Mouse (Mus musculus) activated CD4-positive, CD25-positive, alpha-beta regulatory T cell, adult 4 months (primary cell): ENCODE measurements around the gene Scpep1. TPM values are rescaled to one million over a fixed set of nuclear protein-coding genes. Genes with fewer than 3 reads are reported as not detected.
"Not testable (repeated sequence)": the region's sequence is repeated elsewhere in the genome, so short reads cannot be mapped to it uniquely, and the experiment has no call there.

Experiments
- ATAC-seq: one replicate; pipeline ENCODE4 v1.8.0; 2017
- polyA plus RNA-seq, 2 experiments: library from polyadenylated mRNA; unstranded; fragments of 100-300 nt; shearing (Covaris generic); gene quantifications; one replicate each; pipeline ENCODE4 v1.2.1; 2017

Gene Scpep1
- polyA plus RNA-seq, 2 experiments from 2014 or later = 24.0 to 33.4 TPM

GRCm38 (mm10) chr11:88909388-88910036 lies 45.8 kb downstream of the Scpep1 start:
- no peak for ATAC-seq

GRCm38 (mm10) chr11:88908557-88909211 lies 46.6 kb downstream of the Scpep1 start:
- no peak for ATAC-seq

DNA sequence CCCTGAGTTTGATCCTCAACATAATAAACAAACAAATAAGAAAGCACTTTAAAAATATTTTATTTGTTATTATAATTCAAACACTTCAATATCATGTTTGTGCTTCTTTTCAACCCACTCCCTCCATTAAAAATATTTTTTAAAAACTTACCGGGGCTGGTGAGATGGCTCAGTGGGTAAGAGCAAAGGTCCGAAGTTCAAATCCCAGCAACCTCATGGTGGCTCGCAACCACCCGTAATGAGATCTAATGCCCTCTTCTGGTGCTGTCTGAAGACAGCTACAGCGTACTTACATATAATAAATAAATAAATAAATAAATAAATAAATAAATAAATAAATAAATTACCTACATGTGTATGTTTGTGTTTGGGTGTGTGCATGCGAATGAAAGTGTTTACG lies 47.4 kb downstream of the Scpep1 start:
- ATAC-seq = no peak

GRCm38 (mm10) chr11:88905621-88906020 lies 49.6 kb downstream of the Scpep1 start:
- no peak for ATAC-seq

DNA sequence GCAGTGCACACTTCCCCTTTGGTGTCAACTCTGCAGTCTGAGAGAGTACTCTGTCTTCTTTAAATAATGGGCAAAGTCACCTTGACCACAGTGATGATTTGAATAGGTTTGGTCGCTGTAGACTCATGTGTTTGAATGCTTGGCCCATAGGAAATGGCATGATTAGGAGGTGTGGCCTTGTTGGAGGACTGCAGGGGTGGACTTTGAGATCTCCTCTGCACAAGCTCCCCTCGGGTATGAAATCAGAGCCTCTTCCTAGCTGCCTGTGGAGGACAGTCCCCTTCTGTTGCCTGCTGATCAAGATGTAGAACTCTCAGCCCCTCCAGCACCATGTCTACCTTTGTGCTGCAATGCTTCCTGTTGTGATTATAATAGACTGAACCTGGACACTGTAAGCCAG lies 51.2 kb downstream of the Scpep1 start:
- no peak for ATAC-seq

- no peak for ATAC-seq
These were observed 52.5 kb downstream of the Scpep1 start for GRCm38 (mm10) chr11:88902762-88903161.

DNA sequence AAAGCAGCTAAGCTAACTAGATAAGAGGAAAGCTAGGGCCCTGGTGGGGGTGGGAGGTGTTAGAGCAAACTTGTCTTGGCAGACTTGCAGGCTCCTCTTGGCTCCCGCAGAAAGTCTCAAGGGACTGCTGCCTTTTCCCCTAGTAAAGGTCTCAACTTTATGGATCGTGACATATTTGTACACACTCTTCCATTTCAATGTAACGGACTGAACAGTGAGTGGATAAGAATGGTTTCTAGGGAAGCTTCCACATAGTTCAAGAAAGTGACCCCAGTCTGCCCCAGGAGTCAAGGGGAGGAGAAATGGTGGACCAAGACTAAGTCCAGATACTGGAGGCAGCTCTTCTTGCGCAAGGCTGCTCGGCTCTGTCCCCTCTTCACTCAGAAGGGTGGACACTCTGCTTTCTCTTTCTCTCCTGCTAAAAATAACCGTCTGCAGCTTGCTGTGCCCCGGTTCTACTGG lies 53.9 kb downstream of the Scpep1 start:
- ATAC-seq = no peak

DNA sequence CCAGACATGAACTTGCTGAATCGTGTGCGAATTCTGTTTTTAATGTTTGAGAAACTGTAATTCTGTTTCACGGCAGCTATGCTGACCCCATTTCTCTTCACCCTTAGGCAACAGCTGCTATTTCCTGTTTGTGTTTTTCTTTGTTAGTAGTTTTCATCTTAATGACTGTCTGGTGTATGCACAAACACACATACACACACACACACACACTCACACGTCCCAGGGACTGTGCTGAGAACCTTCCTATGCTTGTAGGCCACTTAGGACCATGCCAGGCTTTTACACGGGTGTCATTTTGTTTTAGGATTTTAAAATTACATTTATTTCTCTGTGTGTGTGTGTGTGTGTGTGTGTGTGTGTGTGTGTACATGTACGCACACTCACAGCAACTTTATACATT lies 55.7 kb downstream of the Scpep1 start:
- ATAC-seq = no peak

GRCm38 (mm10) chr11:88898380-88898763 lies 56.9 kb downstream of the Scpep1 start:
- ATAC-seq = no peak

DNA sequence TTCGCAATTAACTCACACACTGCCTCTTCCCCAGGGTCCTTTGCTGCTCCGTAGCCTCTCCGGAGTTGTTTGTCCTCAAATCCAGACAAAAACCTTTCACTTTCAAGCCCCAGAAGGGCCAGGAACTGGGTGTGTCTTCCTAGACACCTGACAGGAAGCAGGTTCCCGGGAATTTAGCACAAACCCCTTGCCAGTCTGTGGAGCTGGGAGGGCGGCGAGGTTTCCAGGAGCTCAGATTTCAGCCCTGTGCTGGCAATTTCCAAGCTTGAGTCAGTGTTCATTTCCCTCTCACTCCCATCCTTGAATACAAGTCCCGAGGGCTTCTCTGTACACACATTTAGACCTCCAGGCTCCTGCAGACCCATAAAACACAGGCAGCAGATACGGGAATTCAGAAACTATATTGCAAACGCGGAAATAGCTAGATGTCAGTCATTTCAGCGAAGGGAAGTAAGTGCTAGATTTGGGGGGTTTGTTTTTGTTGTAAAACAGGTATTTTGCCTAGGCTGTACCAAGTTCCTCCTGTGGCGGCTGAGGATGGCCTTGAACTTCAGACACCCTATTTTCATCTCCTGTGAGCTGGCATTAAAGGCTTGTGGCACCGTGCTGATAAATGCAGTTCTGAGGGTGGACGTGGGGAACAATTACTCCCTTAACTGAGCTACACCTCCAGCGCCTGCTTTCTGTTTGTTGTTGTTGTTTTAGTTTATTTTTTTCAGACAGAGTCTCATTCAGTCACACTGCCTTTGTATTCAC lies 57.5 kb downstream of the Scpep1 start:
- ATAC-seq = no peak

DNA sequence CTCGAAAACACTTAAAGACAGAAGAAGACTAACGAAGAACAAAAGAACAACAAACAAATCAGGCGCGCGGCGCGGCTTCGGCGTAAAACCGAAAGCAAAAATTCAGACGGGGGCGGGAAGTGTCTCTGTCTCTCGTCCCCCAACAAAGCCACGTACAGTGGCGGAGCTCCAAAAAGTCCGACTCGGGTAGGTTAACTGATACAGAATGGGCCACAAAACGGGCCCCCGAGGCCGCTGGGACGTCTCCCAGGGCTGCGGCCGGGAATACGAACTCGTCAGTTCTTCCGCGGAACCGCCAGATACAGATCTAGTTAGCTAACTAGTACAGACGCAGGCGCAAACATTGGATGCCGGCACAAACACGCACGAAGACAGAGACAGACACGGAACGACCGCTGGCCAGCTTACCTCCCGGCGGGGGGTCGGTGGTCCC lies 59.4 kb downstream of the Scpep1 start:
- not testable (repeated sequence) for ATAC-seq

DNA sequence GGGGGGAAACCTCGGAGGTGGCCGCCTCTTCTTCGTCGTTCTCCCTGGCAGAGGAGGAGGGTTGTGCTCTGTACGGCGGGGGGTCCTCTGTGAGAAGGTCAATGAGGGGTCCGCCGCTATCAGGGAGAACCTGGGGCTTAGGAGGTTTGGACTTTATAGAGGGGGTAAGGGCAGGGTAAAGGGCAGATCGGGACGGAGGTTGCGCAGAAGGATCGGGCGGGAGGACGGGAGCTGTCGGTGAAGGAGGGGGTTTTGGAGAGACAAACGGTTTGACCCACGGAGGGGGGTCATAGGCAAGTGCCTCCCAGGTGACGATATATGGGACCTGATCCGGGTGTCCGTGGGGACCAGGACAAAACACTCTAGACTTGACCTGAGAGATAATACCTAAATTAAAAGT lies 60.0 kb downstream of the Scpep1 start:
- ATAC-seq = not testable (repeated sequence)

GRCm38 (mm10) chr11:88894279-88894678 lies 61.0 kb downstream of the Scpep1 start:
- ATAC-seq = not testable (repeated sequence)

DNA sequence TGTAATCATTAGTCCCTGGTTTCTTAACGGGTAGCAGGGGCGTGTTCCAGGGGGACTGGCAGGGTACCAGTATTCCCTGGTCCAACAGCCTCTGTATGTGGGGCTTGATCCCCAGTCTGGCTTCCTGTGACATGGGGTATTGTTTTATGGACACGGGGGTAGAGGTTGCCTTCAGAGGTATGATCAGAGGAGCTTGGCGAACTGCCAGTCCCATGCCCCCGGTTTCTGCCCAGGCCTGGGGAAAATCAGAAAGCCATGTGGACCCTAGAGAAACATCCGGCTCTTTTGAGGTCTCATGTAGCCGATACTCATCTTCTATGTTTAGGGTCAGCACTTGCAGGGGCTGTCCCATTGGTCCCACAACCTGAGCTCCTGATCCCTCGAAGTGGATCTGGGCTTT lies 61.8 kb downstream of the Scpep1 start:
- not testable (repeated sequence) for ATAC-seq

- not testable (repeated sequence) for ATAC-seq
These were observed 62.5 kb downstream of the Scpep1 start for GRCm38 (mm10) chr11:88892789-88893188.

GRCm38 (mm10) chr11:88891921-88892561 lies 63.2 kb downstream of the Scpep1 start:
- not testable (repeated sequence) for ATAC-seq

GRCm38 (mm10) chr11:88891446-88891845 lies 63.8 kb downstream of the Scpep1 start:
- ATAC-seq = not testable (repeated sequence)

- not testable (repeated sequence) for ATAC-seq
These were observed 64.4 kb downstream of the Scpep1 start for GRCm38 (mm10) chr11:88890904-88891303.

GRCm38 (mm10) chr11:88888996-88889395 lies 66.3 kb downstream of the Scpep1 start:
- no peak for ATAC-seq

- ATAC-seq = no peak
These were observed 70.7 kb downstream of the Scpep1 start for GRCm38 (mm10) chr11:88884376-88885065.

- ATAC-seq = no peak
These were observed 77.3 kb downstream of the Scpep1 start for GRCm38 (mm10) chr11:88878011-88878410.
